Mouse (Mus musculus) heart, postnatal 25 days (tissue): ENCODE measurements around the gene Frem2. TPM values are rescaled to one million over a fixed set of nuclear protein-coding genes. Genes with fewer than 3 reads are reported as not detected.

Source experiments
- DNase-seq: peaks from one replicate; pipeline ENCODE4 v3.0.0; 2022; ENCODE audit warnings: low spot score
- intact Hi-C: fragments of 180-260 bp; cut with DNase I; formaldehyde crosslinking; loops from one replicate; pipeline ENCODE4 v1.15.1; 2025
- total RNA-seq, 2 experiments: library from RNA; stranded (reverse); gene quantifications; 2 replicates each; pipeline ENCODE4 v1.2.3; 2021

Gene Frem2
- total RNA-seq, 2 experiments from 2014 or later: 9.2 to 12.2 TPM

DNA sequence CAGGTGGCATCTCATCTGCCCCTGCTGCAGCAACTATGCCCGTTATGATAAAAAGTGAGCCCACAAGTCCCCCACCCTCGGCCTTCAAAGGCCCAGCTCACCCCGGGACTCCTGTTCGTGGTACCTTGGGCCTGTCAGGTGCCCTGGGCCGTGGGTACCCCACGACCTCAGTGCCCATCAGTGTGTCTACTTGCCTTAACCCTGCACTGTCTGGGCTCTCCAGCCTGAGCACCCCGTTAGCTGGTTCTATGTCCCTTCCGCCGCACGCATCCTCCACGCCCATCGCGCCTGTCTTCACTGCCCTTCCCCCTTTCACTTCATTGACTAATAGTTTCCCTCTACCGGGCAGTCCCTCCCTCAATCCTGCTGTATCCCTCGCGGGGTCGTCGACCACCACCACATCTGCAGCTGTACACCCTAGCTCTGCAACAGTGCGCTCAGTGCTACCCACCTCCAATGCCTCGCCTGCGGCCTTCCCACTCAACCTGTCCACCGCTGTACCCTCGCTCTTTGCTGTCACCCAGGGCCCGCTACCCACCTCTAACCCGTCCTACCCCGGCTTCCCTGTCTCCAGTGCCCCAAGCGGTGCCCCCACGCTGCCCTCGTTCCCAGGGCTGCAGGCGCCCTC lies 178.6 kb downstream of the Frem2 start:
- no peak for DNase-seq
- intact Hi-C loops: no loop called here

DNA sequence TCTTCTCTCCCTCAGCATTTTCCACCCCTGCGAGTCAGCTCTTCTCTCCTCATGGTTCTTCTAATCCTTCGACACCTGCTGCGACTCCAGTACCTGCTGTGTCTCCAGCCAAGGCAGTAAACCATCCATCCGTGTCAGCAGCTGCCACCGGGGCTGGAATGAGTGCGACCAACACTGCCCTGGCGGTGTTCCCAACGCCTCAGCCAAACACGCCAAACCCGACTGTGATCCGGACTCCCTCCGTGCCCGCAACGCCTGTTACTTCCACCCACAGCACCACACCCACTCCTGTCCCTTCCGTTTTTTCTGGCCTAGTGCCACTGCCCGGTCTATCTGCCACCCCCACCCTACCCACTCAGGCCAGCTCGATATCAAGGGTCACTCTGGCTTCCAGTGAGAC lies 179.7 kb downstream of the Frem2 start:
- DNase-seq: no peak
- intact Hi-C loops: no loop called here

DNA sequence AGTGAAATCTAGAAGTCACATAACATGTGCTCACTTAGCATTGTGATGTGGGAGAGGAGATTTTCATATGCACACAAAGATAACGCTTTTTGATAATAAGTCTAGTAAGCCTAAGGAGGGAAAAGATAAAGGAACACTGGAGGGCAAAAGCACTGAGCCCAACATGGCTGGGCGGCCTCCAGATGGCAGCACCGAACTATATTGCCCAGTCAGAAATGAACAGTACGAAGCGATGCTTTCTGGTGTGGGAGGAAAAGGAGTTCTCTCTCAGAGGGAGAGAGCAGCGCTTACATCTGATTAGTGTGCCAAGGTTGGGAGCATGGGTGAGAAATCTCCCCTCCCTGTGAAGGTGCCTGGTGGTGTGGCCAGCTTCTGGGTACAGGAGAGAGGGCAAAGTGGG lies 181.3 kb downstream of the Frem2 start:
- DNase-seq: no peak
- intact Hi-C loops: loop anchor here (1.0 kb wide), 1 partner anchor 15 kb away; no protein-coding TSS in a partner anchor

DNA sequence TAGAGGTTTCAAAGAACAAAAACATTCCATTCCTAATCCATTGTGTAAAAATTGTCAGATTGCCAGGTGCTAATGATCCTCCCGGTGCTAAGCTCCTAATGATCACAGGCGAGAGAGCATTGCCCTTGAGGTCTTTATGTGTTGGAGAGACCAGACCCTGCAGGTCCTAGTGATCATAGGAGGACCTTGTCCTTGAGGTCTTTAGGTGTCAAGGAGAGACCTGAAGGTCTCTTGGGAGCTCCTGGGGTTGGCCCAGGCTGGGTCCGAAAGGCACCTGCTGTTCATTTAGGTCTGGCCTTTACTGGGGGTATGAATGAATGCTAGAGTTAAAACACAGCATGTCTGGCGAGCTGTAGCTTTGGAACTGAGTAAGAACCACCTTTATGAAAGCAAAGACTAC lies 183.0 kb downstream of the Frem2 start:
- intact Hi-C loops: no loop called here
- no peak for DNase-seq

DNA sequence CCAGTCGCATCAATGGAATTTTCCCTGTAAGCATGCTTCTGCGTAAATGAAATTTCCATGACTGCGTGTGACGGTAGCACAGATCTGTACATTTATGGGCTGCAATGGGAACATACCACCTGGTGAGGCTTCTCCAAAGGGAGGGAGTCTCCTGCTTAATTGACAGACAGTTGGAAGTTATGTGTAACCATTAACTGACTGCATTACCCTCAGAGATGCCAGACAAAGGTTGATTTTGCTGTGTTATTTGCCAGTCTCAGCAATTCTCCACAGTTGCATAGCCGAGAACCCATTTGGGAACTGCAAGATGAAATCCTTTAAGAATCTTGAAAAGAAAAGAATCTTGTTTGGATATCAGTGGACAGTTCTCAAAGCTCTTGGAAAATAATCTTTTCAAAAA lies 185.1 kb downstream of the Frem2 start:
- intact Hi-C loops: no loop called here
- DNase-seq: no peak

DNA sequence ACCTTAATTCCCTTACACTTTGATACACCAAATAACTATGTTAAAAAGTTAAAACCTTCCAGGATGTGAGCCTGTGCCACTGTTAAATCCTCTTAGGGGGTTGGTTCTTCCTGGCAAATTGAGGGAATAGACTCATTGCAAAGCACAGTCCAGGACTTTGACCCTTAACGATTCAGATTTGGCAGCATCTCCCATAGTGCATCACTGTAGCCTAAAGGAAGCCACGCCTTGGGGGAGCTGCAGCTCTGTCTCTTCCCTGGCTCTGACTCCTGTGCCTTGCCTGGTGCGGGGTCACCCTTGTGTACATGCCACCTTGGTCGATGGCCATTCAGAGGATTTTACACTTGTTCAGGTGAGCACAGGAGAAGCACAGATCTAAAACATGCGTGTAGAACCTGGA lies 187.5 kb downstream of the Frem2 start:
- intact Hi-C loops: no loop called here

DNA sequence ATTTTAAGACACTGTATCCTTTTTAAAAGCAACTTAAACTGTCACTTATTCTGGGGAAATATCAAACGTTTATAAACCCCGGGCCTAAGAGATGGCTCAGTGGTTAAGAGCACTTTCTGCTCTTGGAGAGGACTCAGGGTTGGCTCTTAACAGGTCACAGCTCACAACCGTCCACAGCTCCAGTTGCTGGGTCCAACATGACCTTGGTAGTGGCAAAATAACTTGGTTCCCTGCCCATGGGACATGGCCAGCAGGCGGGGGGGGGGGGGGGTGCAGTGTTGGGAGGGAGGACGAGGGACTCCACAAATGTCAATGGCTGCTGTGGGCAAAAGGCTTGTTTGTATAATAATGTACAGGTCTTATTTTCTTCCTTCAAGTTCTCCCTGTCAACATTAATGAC lies 189.8 kb downstream of the Frem2 start:
- intact Hi-C loops: no loop called here

More for the DNA sequence above, 187.5 kb downstream of the Frem2 start:
- no peak for DNase-seq

DNA sequence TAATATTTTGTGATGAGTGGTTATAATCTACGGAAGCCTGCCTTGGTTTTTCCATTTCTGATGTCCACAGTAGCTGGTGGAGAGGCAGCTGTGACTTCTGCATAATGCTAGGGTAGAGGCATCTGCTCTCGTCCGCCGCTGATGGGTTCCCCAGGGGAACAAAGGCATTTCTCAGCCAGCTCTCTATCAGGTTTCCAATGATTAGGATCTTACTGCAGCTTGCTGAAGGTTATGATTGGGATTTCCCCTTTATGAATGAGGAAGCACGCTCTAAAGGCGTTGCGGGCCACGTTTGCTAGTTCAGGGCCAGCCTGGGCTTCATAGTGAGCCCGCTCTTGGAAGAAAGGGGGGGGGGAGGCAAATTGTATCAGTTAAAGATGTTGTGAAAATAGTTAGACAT lies 190.7 kb downstream of the Frem2 start:
- intact Hi-C loops: no loop called here
- no peak for DNase-seq

More for the DNA sequence above, 189.8 kb downstream of the Frem2 start:
- no peak for DNase-seq

DNA sequence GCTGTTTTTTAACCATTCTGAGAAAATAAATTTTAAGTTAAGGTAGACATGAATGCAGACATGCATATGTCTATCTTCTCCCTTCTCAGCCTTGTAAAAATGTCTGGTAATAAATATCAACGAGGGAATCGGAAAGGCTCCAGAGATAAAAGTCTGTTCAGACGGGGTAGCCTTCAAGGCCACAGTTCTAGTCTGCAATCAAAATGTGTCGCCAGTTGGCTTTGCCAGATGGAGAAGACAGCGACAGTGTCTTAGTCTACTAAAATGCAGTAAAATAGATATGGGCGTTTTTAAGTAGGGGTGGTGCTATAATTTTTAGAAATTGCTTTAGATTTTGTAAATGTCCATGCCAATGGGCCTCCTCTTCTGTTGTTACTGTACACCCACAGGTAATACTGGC lies 191.8 kb downstream of the Frem2 start:
- DNase-seq: no peak
- intact Hi-C loops: no loop called here

DNA sequence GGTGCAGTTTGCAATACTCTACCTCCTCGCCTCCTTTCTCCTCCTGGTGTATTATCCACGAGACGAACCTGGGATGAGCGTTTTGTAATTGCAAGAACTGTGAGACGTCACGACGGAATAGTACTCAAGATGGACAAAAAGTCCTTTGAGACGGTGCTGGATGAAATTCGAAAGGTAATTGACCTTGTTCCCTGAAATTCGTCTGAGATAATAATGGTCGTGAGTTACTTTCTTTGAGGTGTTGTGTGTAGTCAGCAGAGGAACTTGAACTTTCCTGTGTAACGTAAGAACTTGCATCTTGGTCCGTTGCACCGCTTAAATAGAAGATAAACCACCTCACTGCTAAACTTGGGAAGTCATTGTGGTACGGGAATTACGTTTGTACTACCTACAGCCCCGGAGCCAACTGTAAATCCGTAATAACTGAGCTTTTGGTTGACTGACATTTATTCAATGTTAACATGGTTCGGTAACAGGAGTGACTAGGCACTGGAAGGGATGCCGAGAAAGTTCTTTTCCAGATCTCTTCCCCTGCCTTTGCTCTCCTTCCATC lies 192.9 kb downstream of the Frem2 start:
- DNase-seq: no peak
- intact Hi-C loops: loop anchor here (5.0 kb wide), 2 partner anchors 398 to 1982 kb away; partner anchors contain the start of genes Rab33b and Ufm1

Other genes with a start within 250 kb of the Frem2 start
- 1 to 10 TPM; 4.9 TPM for gene Nhlrc3, start 194.0 kb downstream of the Frem2 start, total RNA-seq
- 1 to 10 TPM; 8.8 to 9.7 TPM for gene Proser1, start 193.7 kb downstream of the Frem2 start, total RNA-seq
- gene Stoml3, start 168.7 kb downstream of the Frem2 start, total RNA-seq: not detected
- not detected for gene Gm10985, start 187.7 kb upstream of the Frem2 start, total RNA-seq
- 10 to 100 TPM; 45.9 to 49.3 TPM for gene Ufm1, start 206.5 kb upstream of the Frem2 start, total RNA-seq